Mouse (Mus musculus): Measurements from ENCODE around the gene Plekhs1.

Gene Plekhs1

GRCm38 (mm10) chr19:56461522-56462101 is at the start of gene Plekhs1:
Gene Plekhs1, plus strand, starts transcription at chr19:56461640.
- DNase-seq = no peak

GRCm38 (mm10) chr19:56418404-56418803 is 43.0 kb upstream of the Plekhs1 start:
- DNase-seq = no peak

GRCm38 (mm10) chr19:56419452-56419851 is 42.0 kb upstream of the Plekhs1 start:
- DNase-seq = no peak

GRCm38 (mm10) chr19:56420345-56420744 is 41.1 kb upstream of the Plekhs1 start:
- DNase-seq = no peak

GRCm38 (mm10) chr19:56422476-56423338 is 38.7 kb upstream of the Plekhs1 start:
- peak; percentile 73 for DNase-seq

- no peak for DNase-seq
Observed at GRCm38 (mm10) chr19:56423370-56423769, 38.1 kb upstream of the Plekhs1 start.

- DNase-seq = no peak
Observed at GRCm38 (mm10) chr19:56424606-56425395, 36.6 kb upstream of the Plekhs1 start.

GRCm38 (mm10) chr19:56425492-56425891 is 35.9 kb upstream of the Plekhs1 start:
- DNase-seq = no peak

- DNase-seq = no peak
Observed at GRCm38 (mm10) chr19:56430369-56430768, 31.1 kb upstream of the Plekhs1 start.

- DNase-seq = no peak
Observed at GRCm38 (mm10) chr19:56432706-56433105, 28.7 kb upstream of the Plekhs1 start.

GRCm38 (mm10) chr19:56433581-56433980 is 27.9 kb upstream of the Plekhs1 start:
- no peak for DNase-seq

- DNase-seq = peak; percentile 51
Observed at GRCm38 (mm10) chr19:56436380-56436779, 25.1 kb upstream of the Plekhs1 start.

- no peak for DNase-seq
Observed at GRCm38 (mm10) chr19:56438357-56439071, 22.9 kb upstream of the Plekhs1 start.

GRCm38 (mm10) chr19:56439072-56439434 is 22.4 kb upstream of the Plekhs1 start:
- no peak for DNase-seq

GRCm38 (mm10) chr19:56443445-56443844 is 18.0 kb upstream of the Plekhs1 start:
- DNase-seq = no peak

GRCm38 (mm10) chr19:56448784-56449183 is 12.7 kb upstream of the Plekhs1 start:
- DNase-seq = no peak

- no peak for DNase-seq
Observed at GRCm38 (mm10) chr19:56449537-56449936, 11.9 kb upstream of the Plekhs1 start.

- no peak for DNase-seq
Observed at GRCm38 (mm10) chr19:56450892-56451291, 10.5 kb upstream of the Plekhs1 start.

- DNase-seq = no peak
Observed at GRCm38 (mm10) chr19:56451867-56452266, 9.6 kb upstream of the Plekhs1 start.

- no peak for DNase-seq
Observed at GRCm38 (mm10) chr19:56452421-56452820, 9.0 kb upstream of the Plekhs1 start.

GRCm38 (mm10) chr19:56454862-56455261 is 6.6 kb upstream of the Plekhs1 start:
- DNase-seq = no peak

GRCm38 (mm10) chr19:56455369-56455768 is 6.1 kb upstream of the Plekhs1 start:
- DNase-seq = peak; percentile 68

- no peak for DNase-seq
Observed at GRCm38 (mm10) chr19:56457569-56457968, 3.9 kb upstream of the Plekhs1 start.
